Mouse (Mus musculus) limb, embryonic 10.5 days (tissue): ENCODE results near the gene Rgs19. TPM values are rescaled to one million over a fixed set of nuclear protein-coding genes. Genes with fewer than 3 reads are reported as not detected.

Experiments used
- DNase-seq: peaks from one replicate; pipeline ENCODE4 v3.0.0-alpha.2; 2017; ENCODE audit warnings: low spot score
- H3K27ac ChIP-seq: fragments of 300-500 bp; sonication (generic); 2 replicates; pipeline ENCODE4 v1.5.1; 2016; ENCODE audit warnings: mild to moderate bottlenecking
- H3K27me3 ChIP-seq: fragments of 300-500 bp; sonication (generic); 2 replicates; pipeline ENCODE4 v1.6.1; 2016; ENCODE audit warnings: low read depth, mild to moderate bottlenecking; ENCODE audit not compliant: poor library complexity, severe bottlenecking
- H3K36me3 ChIP-seq: fragments of 300-500 bp; sonication (generic); 2 replicates; pipeline ENCODE4 v1.6.1; 2016; ENCODE audit warnings: mild to moderate bottlenecking, moderate library complexity
- H3K4me1 ChIP-seq: fragments of 300-500 bp; sonication (generic); 2 replicates; pipeline ENCODE4 v1.6.1; 2016
- H3K4me3 ChIP-seq: fragments of 300-500 bp; sonication (generic); 2 replicates; pipeline ENCODE4 v1.5.1; 2016; ENCODE audit warnings: mild to moderate bottlenecking, moderate library complexity
- H3K9me3 ChIP-seq: fragments of 300-500 bp; sonication (generic); replicated peaks from 2 replicates; pipeline ENCODE4 v1.6.1; 2016; ENCODE audit warnings: mild to moderate bottlenecking
- WGBS: fragments of 180-500 bp; shearing (Covaris S2); methylation state at CpG from one replicate; pipeline ENCODE4 v1.1.7; 2016; 5-methylcytosine and 5-hydroxymethylcytosine counted together
- polyA plus RNA-seq: library from polyadenylated mRNA; unstranded; fragments of >200 nt; fragmentation: Nextera tagmentation; extraction: Ambion mirVana; gene quantifications from 2 replicates; pipeline ENCODE4 v1.2.1, GENCODE M21; 2016

Rgs19 gene
- polyA plus RNA-seq, 1 experiment from 2014 or later, result 94.3 TPM

GRCm38 (mm10) chr2:181679951-181680715 is 13.6 kb downstream of the Rgs19 start, which contains the start of gene Tcea2:
Gene Tcea2, plus strand, starts transcription at chr2:181680310.
- peaks cover 12% of the 10 kb centered on the region; the same call in 1 of the 2 replicates for H3K36me3 ChIP-seq
- peaks cover 41% of the 10 kb centered on the region for H3K4me1 ChIP-seq
- H3K9me3 ChIP-seq, result no peaks in the 10 kb centered on the region
- peak within 1 kb of the TSS; percentile 76 for H3K4me3 ChIP-seq
- peak; percentile 86 for DNase-seq
- no peaks in the 10 kb centered on the region for H3K27me3 ChIP-seq
- WGBS, result under 1% methylated on average over 69 of the region's 69 CpGs
- H3K27ac ChIP-seq, result peak within 1 kb of the TSS; percentile 93

- no peaks in the 10 kb centered on the region for H3K9me3 ChIP-seq
- H3K27ac ChIP-seq, result no peak overlapping the region
- peaks cover 54% of the 10 kb centered on the region for H3K4me1 ChIP-seq
- peaks cover 9% of the 10 kb centered on the region for H3K27me3 ChIP-seq
- peak; percentile 70 for DNase-seq
- H3K36me3 ChIP-seq, result 0 out of 2 replicates have a peak, but pooled peaks cover 5% of the 10 kb centered on the region
- WGBS, result 50% methylated on average over 1 of the region's 1 CpGs
- H3K4me3 ChIP-seq, result no peak overlapping the region
Measured at GRCm38 (mm10) chr2:181678780-181679179, 15.0 kb downstream of the Rgs19 start.

- DNase-seq, result no peak
- peaks cover 62% of the 10 kb centered on the region for H3K4me1 ChIP-seq
- H3K36me3 ChIP-seq, result 0 out of 2 replicates have a peak, but pooled peaks cover 1% of the 10 kb centered on the region
- H3K27ac ChIP-seq, result peak overlapping the region; percentile 85; the same call in 1 of the 2 replicates
- 62% methylated on average over 3 of the region's 3 CpGs for WGBS
- peaks cover 20% of the 10 kb centered on the region for H3K27me3 ChIP-seq
- H3K4me3 ChIP-seq, result no peak overlapping the region
- H3K9me3 ChIP-seq, result no peaks in the 10 kb centered on the region
Measured at GRCm38 (mm10) chr2:181677755-181678098, 16.1 kb downstream of the Rgs19 start.

- H3K27ac ChIP-seq, result peak overlapping the region; percentile 85
- peaks cover 62% of the 10 kb centered on the region for H3K4me1 ChIP-seq
Measured at GRCm38 (mm10) chr2:181677096-181677754, 16.6 kb downstream of the Rgs19 start.

GRCm38 (mm10) chr2:181676424-181676823 is 17.4 kb downstream of the Rgs19 start:
- no peaks in the 10 kb centered on the region for H3K36me3 ChIP-seq
- H3K27ac ChIP-seq, result peak overlapping the region; percentile 85
- no peak overlapping the region for H3K4me3 ChIP-seq
- DNase-seq, result no peak
- peaks cover 66% of the 10 kb centered on the region for H3K4me1 ChIP-seq
- peaks cover 33% of the 10 kb centered on the region for H3K27me3 ChIP-seq
- no peaks in the 10 kb centered on the region for H3K9me3 ChIP-seq
- 77% methylated on average over 2 of the region's 2 CpGs for WGBS

More at GRCm38 (mm10) chr2:181677096-181677754, 16.6 kb downstream of the Rgs19 start:
- H3K36me3 ChIP-seq, result no peaks in the 10 kb centered on the region
- no peaks in the 10 kb centered on the region for H3K9me3 ChIP-seq
- H3K4me3 ChIP-seq, result no peak overlapping the region
- DNase-seq, result no peak
- H3K27me3 ChIP-seq, result peaks cover 25% of the 10 kb centered on the region
- 65% methylated on average over 5 of the region's 5 CpGs for WGBS

GRCm38 (mm10) chr2:181675454-181675853 is 18.3 kb downstream of the Rgs19 start:
- Histone ChIP-seq H3K36me3 (no peaks in the 10 kb centered on the region), H3K9me3 (no peaks in the 10 kb centered on the region), H3K27ac (peak overlapping the region; percentile 85), H3K4me1 (peaks cover 69% of the 10 kb centered on the region), H3K4me3 (peak overlapping the region; percentile 42), H3K27me3 (peaks cover 42% of the 10 kb centered on the region)
- DNase-seq, result peak; percentile 72
- under 1% methylated on average over 14 of the region's 14 CpGs for WGBS

- H3K27me3 ChIP-seq, result peaks cover 48% of the 10 kb centered on the region
- peak overlapping the region; percentile 85 for H3K27ac ChIP-seq
- DNase-seq, result no peak
- peak overlapping the region; percentile 42; the same call in 1 of the 2 replicates for H3K4me3 ChIP-seq
- no peaks in the 10 kb centered on the region for H3K9me3 ChIP-seq
- H3K4me1 ChIP-seq, result peaks cover 72% of the 10 kb centered on the region
- WGBS, result 77% methylated on average over 4 of the region's 4 CpGs
- no peaks in the 10 kb centered on the region for H3K36me3 ChIP-seq
Measured at GRCm38 (mm10) chr2:181674934-181675333, 18.8 kb downstream of the Rgs19 start.

- H3K4me3 ChIP-seq, result no peak overlapping the region
- no peak for DNase-seq
Measured at GRCm38 (mm10) chr2:181673501-181673900, 20.3 kb downstream of the Rgs19 start.

GRCm38 (mm10) chr2:181671984-181672383 is 21.8 kb downstream of the Rgs19 start:
- no peaks in the 10 kb centered on the region for H3K9me3 ChIP-seq
- H3K4me1 ChIP-seq, result peaks cover 58% of the 10 kb centered on the region
- DNase-seq, result no peak
- 23% methylated on average over 7 of the region's 7 CpGs for WGBS
- H3K4me3 ChIP-seq, result peak overlapping the region; percentile 52; the same call in 1 of the 2 replicates
- H3K27ac ChIP-seq, result no peak overlapping the region
- H3K36me3 ChIP-seq, result no peaks in the 10 kb centered on the region
- H3K27me3 ChIP-seq, result peaks cover 77% of the 10 kb centered on the region

More at GRCm38 (mm10) chr2:181673501-181673900, 20.3 kb downstream of the Rgs19 start:
- peaks cover 61% of the 10 kb centered on the region for H3K4me1 ChIP-seq
- WGBS, result 79% methylated on average over 1 of the region's 1 CpGs
- H3K27ac ChIP-seq, result peak overlapping the region; percentile 46; the same call in 1 of the 2 replicates
- H3K36me3 ChIP-seq, result no peaks in the 10 kb centered on the region
- peaks cover 62% of the 10 kb centered on the region for H3K27me3 ChIP-seq
- H3K9me3 ChIP-seq, result no peaks in the 10 kb centered on the region

- peaks cover 80% of the 10 kb centered on the region for H3K27me3 ChIP-seq
- H3K4me1 ChIP-seq, result peaks cover 52% of the 10 kb centered on the region
- H3K36me3 ChIP-seq, result no peaks in the 10 kb centered on the region
- H3K27ac ChIP-seq, result peak within 1 kb of the TSS; percentile 80
- peak within 1 kb of the TSS; percentile 52 for H3K4me3 ChIP-seq
- H3K9me3 ChIP-seq, result no peaks in the 10 kb centered on the region
- under 1% methylated on average over 43 of the region's 43 CpGs for WGBS
- DNase-seq, result no peak
Measured at GRCm38 (mm10) chr2:181671326-181671725, 22.5 kb downstream of the Rgs19 start, which contains the start of gene Sox18. Gene Sox18, minus strand, starts transcription at chr2:181671640.

- peak overlapping the region; percentile 52 for H3K4me3 ChIP-seq
- peak overlapping the region; percentile 80 for H3K27ac ChIP-seq
- H3K36me3 ChIP-seq, result no peaks in the 10 kb centered on the region
- WGBS, result under 1% methylated on average over 41 of the region's 41 CpGs
- peaks cover 80% of the 10 kb centered on the region for H3K27me3 ChIP-seq
- DNase-seq, result peak; percentile 72
- no peaks in the 10 kb centered on the region for H3K9me3 ChIP-seq
- H3K4me1 ChIP-seq, result peaks cover 48% of the 10 kb centered on the region
Measured at GRCm38 (mm10) chr2:181670913-181671311, 22.9 kb downstream of the Rgs19 start.

- Histone ChIP-seq H3K4me1 (peaks cover 43% of the 10 kb centered on the region), H3K27ac (peak overlapping the region; percentile 80), H3K4me3 (peak overlapping the region; percentile 52), H3K36me3 (no peaks in the 10 kb centered on the region), H3K9me3 (no peaks in the 10 kb centered on the region), H3K27me3 (peaks cover 80% of the 10 kb centered on the region)
- 2% methylated on average over 55 of the region's 56 CpGs for WGBS
- DNase-seq, result peak; percentile 61
Measured at GRCm38 (mm10) chr2:181670285-181670912, 23.4 kb downstream of the Rgs19 start.
